Mouse (Mus musculus) liver, embryonic 14.5 days (tissue): ENCODE data around the gene Actr10.

ENCODE experiments used
- CTCF ChIP-seq: IDR thresholded peaks from 2 replicates; pipeline ENCODE4 v1.5.1; 2016; ENCODE audit warnings: antibody characterized with exemption, low read depth, control low read depth
- EP300 ChIP-seq: IDR thresholded peaks from 2 replicates; pipeline ENCODE4 v1.6.1; 2016; ENCODE audit warnings: antibody characterized with exemption, low read depth

- TF ChIP-seq CTCF (no peak), EP300 (no peak)
These were observed 36.2 kb downstream of the Actr10 start for GRCm38 (mm10) chr12:70973831-70974230.
